Mouse (Mus musculus) Patski (cell line): ENCODE results near the gene Clcn7. TPM values are rescaled to one million over a fixed set of nuclear protein-coding genes. Genes with fewer than 3 reads are reported as not detected.

Experiments
- ATAC-seq: fragments of 100-300 bp; one replicate; pipeline ENCODE4 v1.8.0; 2021
- CTCF ChIA-PET: fragments of 350-600 bp; sonication (Branson Sonifier 250); formaldehyde crosslinking; loops from one replicate; lab custom pipeline; 2022; ENCODE audit warnings: inconsistent platforms; lab: Charles Lee
- POLR2A ChIA-PET: fragments of 350-600 bp; sonication (Branson Sonifier 250); formaldehyde crosslinking; loops from one replicate; lab custom pipeline; 2022; ENCODE audit warnings: antibody characterized with exemption, inconsistent platforms; lab: Charles Lee
- DNase-seq: peaks from one replicate; pipeline ENCODE4 v3.0.0-alpha.2; 2011; ENCODE audit warnings: low read depth, low spot score
- H3K27me3 ChIP-seq: fragments of 371-371 bp; one replicate; pipeline ENCODE4 v1.5.1; 2021
- CTCF ChIP-seq: fragments of 100-300 bp; IDR thresholded peaks from one replicate; pipeline ENCODE4 v1.5.1; 2021
- in situ Hi-C: fragments of 300-500 bp; cut with MboI; formaldehyde crosslinking; loops from 3 replicates; pipeline ENCODE4 v1.11.1; 2018; ENCODE audit warnings: low pct_unique_long_range_greater_than_20kb, mixed read lengths
- polyA plus RNA-seq: library from polyadenylated mRNA; unstranded; gene quantifications from one replicate; pipeline ENCODE4 v1.2.3, GENCODE M21; 2021

Clcn7 gene
- polyA plus RNA-seq, 1 experiment from 2014 or later = 47.5 TPM

DNA sequence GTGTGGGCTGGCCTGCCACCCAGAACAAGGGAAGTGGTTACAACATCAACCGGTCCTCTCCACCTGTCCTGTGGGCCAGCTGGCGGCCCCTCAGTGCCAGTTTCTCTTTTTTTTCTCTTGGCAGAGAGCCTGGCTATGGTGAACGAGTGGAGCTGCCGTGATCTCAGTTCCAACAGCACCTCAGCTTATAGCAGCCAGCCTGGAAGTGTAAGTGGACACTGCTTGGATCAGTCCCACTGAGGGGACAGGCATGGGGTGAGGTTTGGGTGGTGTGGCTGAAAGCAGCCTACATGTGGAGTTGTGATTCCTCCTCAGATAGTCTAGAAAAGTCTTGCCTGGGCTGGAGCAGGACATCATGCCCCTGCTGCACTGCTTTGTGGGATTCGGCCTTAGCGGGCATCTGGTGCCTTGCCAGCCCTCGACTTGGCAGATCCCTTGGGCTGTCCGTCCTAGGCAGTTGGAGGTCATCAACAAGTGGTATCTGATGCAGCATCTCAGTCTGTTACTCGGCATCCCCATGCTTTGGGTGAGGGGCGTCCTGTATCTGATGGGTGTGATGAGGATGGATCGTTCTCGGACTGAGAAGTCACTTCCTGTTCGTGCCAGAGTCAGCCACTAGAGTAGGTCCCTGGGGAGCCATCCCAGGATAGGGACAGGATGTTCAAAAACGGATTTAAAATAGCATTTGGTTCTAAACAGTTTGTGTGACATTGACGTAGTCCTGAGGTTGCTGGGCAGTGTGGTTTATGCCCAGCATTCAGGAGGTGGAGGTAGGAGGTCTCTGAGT, 77.7 kb downstream of the Clcn7 start:
- no peak for ATAC-seq
- in situ Hi-C loops = no loop called here
- DNase-seq = no peak

DNA sequence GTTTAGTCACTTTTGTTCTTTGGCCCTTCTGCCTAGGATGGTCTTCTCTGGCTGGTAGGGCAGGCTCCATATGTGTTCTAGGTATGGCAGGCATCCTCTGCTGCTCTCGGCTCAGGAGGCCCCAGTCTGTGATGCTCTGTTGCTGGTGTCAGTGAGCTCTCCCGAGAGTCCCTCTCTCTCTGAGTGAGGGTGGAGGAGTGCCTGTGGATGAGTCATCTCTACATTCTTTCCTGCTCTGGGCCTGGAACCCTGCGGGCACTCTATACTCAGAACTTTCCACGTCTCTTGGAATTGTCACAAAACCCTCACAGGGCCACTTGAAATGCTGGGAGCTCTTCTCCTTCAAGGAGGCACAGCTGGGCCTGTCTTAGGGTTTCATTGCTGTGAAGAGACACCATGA, 78.5 kb downstream of the Clcn7 start:
- ATAC-seq (no peak), DNase-seq (no peak)
- CTCF ChIA-PET = no interaction called here
- TF ChIP-seq CTCF = no peak
- POLR2A ChIA-PET = no interaction called here
- in situ Hi-C loops = no loop called here
- H3K27me3 ChIP-seq = no peaks in the 10 kb centered on the region

More for the DNA sequence above, 77.7 kb downstream of the Clcn7 start:
- H3K27me3 ChIP-seq = no peaks in the 10 kb centered on the region
- POLR2A ChIA-PET = no interaction called here
- TF ChIP-seq CTCF = no peak
- CTCF ChIA-PET = no interaction called here

Other genes starting within 250 kb of the Clcn7 start
- gene Nubp2, start 247.0 kb upstream of the Clcn7 start, polyA plus RNA-seq = 49.8 TPM
- 32.4 TPM for gene Spsb3, start 246.7 kb upstream of the Clcn7 start, polyA plus RNA-seq
- 21.4 TPM for gene Eme2, start 238.3 kb upstream of the Clcn7 start, polyA plus RNA-seq
- gene Mrps34, start 238.3 kb upstream of the Clcn7 start, polyA plus RNA-seq = 115 TPM
- gene Nme3, start 236.9 kb upstream of the Clcn7 start, polyA plus RNA-seq = 39.8 TPM
- gene Mapk8ip3, start 196.4 kb upstream of the Clcn7 start, polyA plus RNA-seq = 66.3 TPM
- 50.2 TPM for gene Jpt2, start 172.7 kb upstream of the Clcn7 start, polyA plus RNA-seq
- gene Cramp1l, start 117.6 kb upstream of the Clcn7 start, polyA plus RNA-seq = 14.6 TPM
- 24.5 TPM for gene Ift140, start 117.3 kb upstream of the Clcn7 start, polyA plus RNA-seq
- 0.14 TPM for gene Tmem204, start 49.8 kb upstream of the Clcn7 start, polyA plus RNA-seq
- gene Telo2, start 17.4 kb upstream of the Clcn7 start, polyA plus RNA-seq = 26.7 TPM
- 0.05 TPM for gene Ptx4, start 12.6 kb upstream of the Clcn7 start, polyA plus RNA-seq
- gene Ccdc154, start 29.1 kb downstream of the Clcn7 start, polyA plus RNA-seq = 0.32 TPM
- gene Gm38655, start 42.1 kb downstream of the Clcn7 start, polyA plus RNA-seq = not detected
- 14.8 TPM for gene BC003965, start 51.2 kb downstream of the Clcn7 start, polyA plus RNA-seq
- 9.8 TPM for gene Unkl, start 55.0 kb downstream of the Clcn7 start, polyA plus RNA-seq
- gene Gnptg, start 106.7 kb downstream of the Clcn7 start, polyA plus RNA-seq = 43.1 TPM
- 40.6 TPM for gene Tsr3, start 106.8 kb downstream of the Clcn7 start, polyA plus RNA-seq
- gene Baiap3, start 123.0 kb downstream of the Clcn7 start, polyA plus RNA-seq = 0.12 TPM
- 437 TPM for gene Ube2i, start 141.2 kb downstream of the Clcn7 start, polyA plus RNA-seq
- not detected for gene Prss34, start 165.0 kb downstream of the Clcn7 start, polyA plus RNA-seq
- not detected for gene Prss28, start 175.3 kb downstream of the Clcn7 start, polyA plus RNA-seq
- not detected for gene Prss29, start 185.3 kb downstream of the Clcn7 start, polyA plus RNA-seq
- gene Tpsab1, start 212.2 kb downstream of the Clcn7 start, polyA plus RNA-seq = not detected
- gene Tpsb2, start 232.9 kb downstream of the Clcn7 start, polyA plus RNA-seq = not detected
- gene Tpsg1, start 235.9 kb downstream of the Clcn7 start, polyA plus RNA-seq = not detected